Mouse (Mus musculus): ENCODE measurements around the gene Them5.

Them5 gene

DNA sequence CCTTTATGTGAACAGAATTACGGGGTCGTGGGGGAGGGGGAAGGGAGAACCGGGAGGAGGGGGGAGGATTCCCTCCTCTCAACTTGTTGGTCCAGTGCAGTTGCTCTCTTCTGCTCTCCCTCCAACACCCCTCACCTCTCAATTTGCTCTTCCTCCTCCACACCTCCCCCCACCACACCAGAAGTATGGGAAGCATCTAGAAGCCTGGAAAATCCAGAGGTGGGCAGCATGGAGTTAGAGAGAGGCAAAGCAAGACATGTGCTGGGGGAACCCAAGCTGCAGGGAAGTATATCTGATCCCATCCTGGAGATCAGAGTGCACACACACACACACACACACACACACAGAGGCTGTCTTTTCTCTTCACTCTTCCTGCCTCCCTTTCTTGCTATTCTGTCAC is 30.1 kb downstream of the Them5 start:
- DNase-seq (ENCODE audit: low spot score in 2 of 2) = no peak

DNA sequence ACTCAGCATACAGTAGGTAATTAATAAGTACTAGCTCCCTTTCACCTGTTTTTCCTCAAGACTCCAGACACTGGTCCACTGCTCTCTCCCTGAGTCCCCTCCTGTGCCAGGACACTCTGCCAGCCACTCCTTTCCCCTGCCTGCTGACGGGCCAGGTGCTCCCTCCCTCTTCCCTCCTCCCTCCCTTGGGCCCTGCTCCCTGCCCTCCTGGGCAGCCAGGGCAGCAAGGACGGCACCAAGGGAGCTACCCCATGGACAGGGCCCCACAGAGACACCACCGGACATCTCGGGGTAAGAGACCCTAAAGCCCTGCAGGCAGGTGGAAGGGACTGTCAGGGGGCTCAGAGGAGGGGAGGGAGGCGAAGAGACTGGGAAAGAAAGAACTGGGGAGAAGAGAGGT is 30.7 kb downstream of the Them5 start, which contains the start of gene Rorc:
Gene Rorc (plus strand): TSS at position 154 of the 400 bp plus-strand sequence.
- DNase-seq (ENCODE audit: low spot score in 2 of 2) = no peak

DNA sequence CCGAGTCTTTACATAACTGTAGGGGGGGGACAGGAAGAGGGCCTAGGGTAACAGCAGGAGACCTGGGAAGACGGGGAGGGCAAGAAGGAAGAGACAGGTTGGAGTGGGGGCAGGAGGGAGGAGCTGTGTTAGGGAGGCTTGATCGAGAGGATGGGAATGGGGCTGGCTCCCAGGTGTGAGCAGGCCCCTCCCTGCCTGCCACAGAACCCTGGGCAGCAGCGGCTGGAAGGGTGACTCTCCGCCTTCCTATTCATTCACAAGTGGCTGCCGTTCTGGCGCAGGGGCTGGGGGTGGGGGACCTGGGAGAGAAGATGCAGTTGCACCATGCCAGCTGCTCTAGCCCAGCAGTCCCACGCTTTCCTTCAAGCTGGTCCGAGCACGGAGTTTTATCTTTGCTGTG is 31.2 kb downstream of the Them5 start:
- DNase-seq (ENCODE audit: low spot score in 2 of 2) = no peak

DNA sequence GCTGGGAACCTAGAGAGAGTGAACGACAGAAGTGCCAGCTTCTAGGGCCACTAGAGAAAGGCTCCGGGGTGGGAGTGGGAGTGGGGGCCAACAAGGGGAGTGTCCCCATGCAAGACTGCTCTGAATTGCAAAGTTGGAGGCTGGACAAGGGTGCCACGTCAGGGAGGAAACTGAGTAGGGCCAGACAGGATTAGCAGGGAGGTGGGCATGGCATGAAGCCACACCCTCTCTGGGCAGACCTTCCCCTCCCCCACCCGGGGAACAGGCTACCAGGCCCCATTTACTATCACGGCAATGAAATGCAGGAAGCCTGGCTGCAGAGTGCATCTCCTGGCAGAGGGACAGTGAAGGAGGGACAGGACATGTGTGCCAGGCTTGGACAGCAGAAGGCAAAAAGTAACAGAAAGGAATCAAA is 31.7 kb downstream of the Them5 start:
- DNase-seq (ENCODE audit: low spot score in 2 of 2) = no peak

DNA sequence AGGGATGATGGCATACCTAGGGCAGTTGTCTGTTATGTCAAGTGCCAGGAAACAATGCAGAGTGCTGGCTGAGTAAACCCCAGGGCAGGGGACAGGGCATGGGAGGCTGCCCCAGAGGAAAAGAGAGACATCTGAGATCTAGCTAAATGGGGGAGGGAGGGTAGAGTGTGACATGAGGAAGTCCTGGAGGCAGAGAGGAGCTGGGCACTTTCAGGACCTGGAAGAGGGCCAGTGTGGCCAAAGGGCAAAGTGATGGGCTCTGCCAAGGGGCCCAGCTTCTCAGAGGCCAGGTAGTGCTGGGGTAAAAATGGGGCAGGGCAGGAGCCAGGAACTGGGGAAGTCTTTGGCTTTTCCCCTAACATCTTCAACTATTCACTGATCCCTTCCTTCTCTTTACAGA is 32.7 kb downstream of the Them5 start:
- DNase-seq (ENCODE audit: low spot score in 2 of 2) = no peak

DNA sequence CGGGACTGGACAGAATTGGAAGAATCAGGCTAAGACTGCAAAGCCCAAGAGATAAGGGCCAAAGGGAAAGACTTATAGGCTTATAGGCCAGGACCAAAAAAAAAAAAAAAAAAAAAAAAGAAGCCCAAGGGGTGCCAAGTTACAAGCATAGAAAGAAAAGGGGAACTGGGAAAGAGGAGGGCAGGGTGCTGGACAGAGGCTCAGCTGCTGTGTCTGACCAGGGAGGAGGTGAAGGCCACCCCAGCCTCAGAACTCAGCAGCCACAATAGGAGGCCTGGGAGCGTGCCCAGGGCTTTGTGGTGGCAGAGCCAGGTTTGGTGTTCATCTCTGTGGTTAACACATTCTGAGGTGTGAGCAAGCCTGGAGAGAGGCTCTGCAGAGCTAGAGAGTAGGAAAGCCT is 33.2 kb downstream of the Them5 start:
- DNase-seq (ENCODE audit: low spot score in 2 of 2) = no peak

DNA sequence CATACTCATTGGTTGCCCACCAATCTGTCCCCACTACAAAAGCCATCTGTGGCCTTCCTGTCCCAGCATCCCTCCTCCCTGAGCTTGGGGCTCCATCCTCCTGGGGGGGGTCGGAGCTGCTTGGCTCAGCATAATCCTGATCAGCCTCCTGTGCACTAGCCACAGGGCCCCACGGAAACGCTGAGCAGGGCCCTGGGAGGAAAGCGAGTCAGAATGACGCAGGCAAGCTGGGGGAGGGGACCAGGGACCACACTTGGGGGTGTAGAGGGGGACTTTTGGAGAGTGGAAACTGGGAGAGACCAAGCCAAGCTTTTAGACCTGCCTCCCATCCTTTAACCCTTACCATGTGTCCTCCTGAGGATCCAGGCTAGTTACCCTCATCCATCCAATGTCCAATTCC is 34.0 kb downstream of the Them5 start:
- DNase-seq (ENCODE audit: low spot score in 2 of 2) = no peak

DNA sequence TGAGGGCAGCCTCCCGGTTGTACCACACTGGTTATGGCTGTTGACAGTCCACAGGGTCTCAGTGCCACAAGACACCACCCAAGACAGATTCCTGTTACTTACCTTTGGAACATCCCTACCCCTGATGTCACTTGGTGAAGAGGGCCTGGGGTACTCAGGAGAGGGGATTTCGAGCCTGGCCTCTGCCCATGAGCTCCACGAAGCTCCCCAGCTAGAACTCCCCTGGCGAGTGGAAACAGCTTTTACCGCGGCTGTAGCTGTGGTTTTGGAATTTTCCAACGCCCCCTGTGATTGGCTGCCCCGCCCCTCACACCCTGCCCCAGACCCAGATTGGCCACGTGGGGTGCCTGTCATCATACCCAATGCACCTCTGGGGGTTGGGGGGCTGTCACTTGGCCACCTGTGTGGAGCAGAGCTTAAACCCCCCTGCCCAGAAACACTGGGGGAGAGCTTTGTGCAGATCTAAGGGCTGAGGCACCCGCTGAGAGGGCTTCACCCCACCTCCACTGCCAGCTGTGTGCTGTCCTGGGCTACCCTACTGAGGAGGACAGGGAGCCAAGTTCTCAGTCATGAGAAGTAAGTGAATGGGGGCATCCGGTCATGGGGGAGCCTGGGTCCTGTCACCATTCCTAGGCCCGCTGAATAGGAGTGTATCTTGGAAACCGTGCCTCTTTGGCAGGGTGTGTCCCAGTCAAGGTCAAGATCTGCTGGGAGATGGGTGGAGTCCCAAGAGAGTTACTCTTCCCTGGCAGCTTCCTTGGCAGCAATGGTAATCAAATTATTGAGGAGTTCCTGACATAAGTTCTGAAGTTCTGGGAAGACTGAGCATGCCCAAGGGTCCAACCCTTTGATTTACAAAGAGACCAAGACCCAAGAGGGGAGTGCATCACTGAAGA is 35.4 kb downstream of the Them5 start:
- no peak for DNase-seq (ENCODE audit: low spot score in 2 of 2)

DNA sequence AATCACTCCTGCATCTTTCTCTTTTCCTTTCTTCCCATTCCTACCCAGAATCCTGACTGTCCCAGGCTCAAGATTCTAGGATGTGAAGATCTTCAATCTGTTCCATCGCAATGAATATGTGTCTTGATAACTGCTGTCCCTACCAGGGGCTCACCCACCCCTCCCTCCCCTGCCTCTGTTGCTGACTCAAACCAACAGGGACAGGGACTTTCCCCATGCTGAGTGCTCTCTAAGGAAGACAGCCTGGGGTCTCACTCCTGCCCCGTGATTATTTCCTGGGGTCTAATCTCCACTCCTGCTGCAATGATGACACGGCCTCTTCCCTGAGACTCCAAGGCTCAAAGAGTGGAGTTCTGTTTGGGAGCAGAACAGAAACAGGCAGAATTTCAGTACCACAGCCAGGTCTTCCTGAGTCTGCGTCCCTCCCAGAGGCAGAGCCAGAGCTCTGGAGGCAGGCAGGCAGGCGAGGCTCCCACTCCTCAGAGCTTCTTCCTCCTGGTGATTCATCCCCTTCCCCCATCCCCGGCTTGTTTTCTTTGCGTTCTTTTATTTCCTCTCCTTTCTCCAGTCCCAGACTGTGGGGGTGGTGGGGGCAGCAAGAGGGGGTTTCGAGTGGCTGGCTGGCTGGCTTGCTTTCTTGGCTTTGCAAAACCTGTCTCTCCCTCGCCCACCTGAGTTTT is 38.1 kb downstream of the Them5 start:
- no peak for DNase-seq (ENCODE audit: low spot score in 2 of 2)

DNA sequence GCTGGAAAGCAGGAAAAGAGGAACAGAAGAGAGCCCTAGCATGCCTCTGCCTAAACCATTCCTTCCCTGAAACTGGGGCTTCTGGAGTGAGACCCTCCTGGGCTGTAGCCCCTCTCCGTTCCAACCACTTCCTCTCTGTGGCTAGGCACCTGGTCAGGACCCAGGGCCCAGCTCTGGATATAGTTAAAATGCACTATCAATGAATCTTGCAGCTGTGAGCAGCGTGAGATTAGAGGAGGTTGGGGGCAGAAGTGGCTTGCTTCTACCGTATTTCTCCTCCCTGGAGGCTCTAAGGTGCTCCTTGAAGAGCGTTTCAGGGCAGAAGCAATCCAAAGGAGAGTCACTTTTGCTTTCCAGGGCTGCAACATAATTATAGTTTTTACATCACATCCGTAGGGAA is 40.4 kb downstream of the Them5 start:
- no peak for DNase-seq (ENCODE audit: low spot score in 2 of 2)

DNA sequence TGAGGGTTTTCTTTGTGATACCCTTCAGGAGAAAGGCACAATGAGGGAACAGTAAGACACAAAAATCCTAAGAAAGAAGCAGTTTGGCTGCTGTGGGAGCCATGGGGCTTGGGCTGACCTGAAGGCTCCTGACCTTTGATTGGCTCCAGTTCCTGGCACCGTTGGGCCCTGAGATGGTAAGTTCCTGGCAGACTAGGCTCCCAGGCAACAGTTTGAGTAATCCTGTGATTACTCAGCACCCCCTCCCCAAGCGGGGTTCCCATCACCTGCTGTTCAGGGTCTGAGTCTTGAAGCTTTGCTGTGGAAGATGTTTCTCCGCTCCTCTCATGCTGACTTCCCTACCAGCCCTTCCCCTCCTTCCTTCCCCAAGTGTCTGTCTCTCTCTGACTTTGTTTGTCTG is 41.6 kb downstream of the Them5 start:
- no peak for DNase-seq (ENCODE audit: low spot score in 2 of 2)

DNA sequence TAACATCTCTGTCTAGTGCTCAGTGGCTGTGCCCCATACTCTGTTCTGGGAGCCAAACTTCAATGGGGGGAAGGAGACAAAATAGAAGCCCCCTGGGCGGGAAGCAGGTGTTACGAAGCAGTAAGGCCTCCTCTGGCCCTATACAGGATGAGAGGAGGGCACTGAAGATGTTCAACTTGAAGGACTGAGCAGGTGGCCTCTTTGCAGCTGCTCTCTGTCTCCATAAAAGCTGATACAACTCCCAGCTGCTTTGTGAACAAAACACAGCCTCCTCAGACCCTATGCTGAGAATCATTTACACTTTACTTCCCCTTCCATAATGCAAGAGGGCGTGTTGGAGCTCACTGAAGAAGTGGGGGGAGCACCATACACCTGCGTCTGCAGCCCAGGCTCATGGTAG is 44.8 kb downstream of the Them5 start:
- no peak for DNase-seq (ENCODE audit: low spot score in 2 of 2)

DNA sequence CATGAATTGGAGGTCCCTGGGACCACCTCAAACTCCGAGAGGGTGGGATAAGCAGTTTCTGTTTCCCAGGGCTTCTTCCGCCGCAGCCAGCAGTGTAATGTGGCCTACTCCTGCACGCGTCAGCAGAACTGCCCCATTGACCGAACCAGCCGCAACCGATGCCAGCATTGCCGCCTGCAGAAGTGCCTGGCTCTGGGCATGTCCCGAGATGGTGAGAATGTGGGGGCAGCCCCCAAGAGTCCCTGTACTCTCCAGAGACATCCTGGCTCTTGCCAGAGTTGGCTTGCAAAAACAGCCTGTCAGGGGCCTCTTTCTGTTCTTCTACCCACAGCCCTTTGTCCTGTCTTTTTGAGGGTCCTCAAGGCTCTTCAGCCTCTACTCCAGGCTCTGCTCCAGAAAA is 45.5 kb downstream of the Them5 start:
- DNase-seq (ENCODE audit: low spot score in 2 of 2) = no peak

DNA sequence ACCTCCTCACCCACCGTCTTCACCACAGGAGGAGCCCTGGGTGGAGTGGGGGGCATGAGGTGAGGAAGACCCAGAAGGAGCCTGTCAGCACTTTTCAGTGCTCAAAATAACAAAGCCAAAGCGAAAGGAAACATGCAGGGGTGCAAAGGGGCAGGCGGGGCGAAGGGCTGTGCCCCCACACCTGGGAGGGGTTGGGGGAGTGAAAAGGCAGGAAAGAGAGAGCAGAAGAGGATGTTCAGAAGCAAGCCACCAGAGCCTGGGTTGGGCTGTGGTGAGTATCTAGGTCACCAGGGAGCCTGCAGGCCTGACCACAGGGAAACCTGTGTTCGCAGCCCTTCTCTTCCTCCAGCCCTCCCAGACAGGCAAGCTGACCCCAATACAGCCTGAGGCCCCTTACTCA is 46.1 kb downstream of the Them5 start:
- DNase-seq (ENCODE audit: low spot score in 2 of 2) = no peak

DNA sequence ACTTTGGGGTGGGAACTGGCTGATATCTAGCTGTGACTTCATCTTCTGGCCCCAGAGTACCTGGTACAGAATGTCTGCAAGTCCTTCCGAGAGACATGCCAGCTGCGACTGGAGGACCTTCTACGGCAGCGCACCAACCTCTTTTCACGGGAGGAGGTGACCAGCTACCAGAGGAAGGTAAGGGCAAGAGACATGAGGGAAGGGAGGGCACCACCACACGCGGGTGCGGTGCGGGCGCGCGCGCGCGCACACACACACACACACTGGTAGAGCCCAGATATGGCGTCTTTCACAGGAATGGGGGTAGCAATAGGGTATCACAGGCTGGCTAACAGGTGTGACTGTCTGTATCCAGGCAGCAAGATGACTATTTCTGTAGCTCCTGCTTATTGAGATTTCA is 47.5 kb downstream of the Them5 start:
- no peak for DNase-seq (ENCODE audit: low spot score in 2 of 2)

DNA sequence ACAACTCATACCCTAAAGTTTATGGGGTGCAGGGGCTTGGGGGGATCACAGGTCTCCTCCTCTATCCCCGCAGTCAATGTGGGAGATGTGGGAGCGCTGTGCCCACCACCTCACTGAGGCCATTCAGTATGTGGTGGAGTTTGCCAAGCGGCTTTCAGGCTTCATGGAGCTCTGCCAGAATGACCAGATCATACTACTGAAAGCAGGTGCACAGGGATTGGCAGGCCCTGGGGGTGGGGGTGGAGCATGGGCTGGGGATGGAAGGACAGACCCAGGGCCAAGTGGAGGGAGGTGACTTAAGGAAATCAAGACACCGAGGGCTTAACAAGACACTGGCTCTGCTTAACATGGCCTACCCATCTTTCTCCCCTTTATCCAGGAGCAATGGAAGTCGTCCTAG is 49.1 kb downstream of the Them5 start:
- DNase-seq (ENCODE audit: low spot score in 2 of 2) = no peak

DNA sequence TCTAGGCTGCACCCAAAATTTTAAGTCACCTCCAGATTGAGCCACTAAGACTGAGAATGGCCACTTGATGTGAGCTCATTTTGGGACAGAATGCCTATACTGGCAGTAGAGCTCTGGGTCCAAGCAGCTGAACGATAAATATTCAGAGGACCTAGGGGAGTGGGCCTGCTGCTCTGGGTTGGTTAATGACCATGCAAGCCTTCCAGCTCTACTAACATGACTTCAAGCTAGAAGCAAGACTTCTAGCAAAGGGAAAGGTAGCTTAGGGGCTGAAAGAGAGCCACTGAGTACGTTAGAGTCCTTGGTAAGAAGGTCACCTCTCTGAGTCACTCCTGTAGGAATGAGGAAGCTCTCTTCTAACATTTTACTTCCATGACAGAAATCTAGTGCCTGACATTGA is 50.2 kb downstream of the Them5 start:
- DNase-seq (ENCODE audit: low spot score in 2 of 2) = no peak

DNA sequence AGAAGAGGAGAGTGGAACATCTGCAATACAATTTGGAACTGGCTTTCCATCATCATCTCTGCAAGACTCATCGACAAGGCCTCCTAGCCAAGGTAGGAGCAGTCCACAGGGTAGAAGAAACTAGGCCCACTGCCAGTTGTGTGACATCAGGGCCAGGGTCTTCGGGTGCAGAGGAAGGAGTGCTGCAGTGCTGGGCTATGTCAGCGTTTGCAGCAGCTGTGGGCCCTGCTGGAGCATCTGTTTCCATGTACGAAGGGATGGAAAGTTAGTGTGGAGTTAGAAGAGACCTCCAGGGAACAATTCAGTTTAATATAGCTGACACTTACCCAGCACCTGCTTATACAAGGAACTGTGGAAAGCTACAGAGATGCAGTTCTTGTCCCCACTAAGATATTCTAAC is 51.1 kb downstream of the Them5 start:
- no peak for DNase-seq (ENCODE audit: low spot score in 2 of 2)

DNA sequence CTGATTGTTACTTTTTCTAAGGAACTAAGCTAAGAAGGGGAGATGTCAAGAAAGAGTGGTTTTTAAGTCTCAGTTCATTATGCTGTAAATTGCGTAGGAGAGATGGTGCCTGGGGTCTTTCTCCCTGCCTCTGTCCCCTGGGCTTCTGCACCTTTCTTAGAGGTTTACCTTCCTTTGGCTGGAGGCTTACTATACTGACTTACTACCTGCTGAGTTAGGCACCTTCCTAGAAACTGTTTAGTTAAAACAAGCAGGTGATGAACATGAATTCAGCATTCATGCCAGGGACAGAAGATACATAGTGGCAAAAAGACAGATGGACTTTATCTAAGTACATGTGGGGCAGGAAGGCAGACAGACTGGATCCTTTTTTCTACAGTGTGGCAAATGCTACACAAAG is 54.4 kb downstream of the Them5 start:
- DNase-seq (ENCODE audit: low spot score in 2 of 2) = no peak

DNA sequence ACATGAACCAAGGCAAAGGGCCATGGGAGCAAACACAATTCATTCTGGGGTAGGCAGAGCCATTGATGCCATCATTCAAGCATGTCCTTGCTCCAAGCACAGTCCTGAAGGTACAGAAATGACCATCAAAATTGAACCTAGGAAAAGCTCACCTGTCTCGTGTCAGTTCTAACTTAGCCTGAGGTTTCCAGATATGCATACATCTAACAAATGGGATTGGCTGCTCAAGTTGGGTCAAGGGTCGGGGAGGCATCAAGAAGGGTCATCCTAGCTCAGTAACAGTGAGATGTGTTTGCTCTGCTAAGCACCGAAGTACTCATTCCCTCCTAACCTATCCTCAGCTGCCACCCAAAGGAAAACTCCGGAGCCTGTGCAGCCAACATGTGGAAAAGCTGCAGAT is 55.0 kb downstream of the Them5 start:
- no peak for DNase-seq (ENCODE audit: low spot score in 2 of 2)

Data from spleen, postnatal 10 days (tissue).